Mouse (Mus musculus): ENCODE results near the gene Tmem69. TPM values are rescaled to one million over a fixed set of nuclear protein-coding genes. Genes with fewer than 3 reads are reported as not detected.

Gene Tmem69
- polyA plus RNA-seq, 1 experiment from 2014 or later = 22.2 TPM

DNA sequence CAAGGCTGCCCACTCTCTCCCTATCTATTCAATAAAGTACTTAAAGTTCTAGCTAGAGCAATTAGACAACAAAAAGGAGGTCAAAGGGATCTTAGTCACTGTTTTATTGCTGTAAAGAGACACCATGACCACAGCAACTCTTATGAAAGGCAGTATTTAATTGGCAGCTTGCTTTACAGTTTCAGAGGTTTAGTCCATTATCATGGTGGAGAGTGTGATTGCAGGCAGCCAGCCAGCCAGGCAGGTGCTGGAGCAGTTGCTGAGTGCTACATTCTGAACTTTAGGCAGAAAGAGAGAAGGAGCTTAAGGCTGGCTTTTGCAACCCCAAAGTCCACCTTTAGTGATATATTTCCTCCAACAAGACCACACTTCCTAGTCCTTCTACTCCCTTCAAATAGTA, 19.4 kb downstream of the Tmem69 start:
- no peak overlapping the region for H3K9ac ChIP-seq

DNA sequence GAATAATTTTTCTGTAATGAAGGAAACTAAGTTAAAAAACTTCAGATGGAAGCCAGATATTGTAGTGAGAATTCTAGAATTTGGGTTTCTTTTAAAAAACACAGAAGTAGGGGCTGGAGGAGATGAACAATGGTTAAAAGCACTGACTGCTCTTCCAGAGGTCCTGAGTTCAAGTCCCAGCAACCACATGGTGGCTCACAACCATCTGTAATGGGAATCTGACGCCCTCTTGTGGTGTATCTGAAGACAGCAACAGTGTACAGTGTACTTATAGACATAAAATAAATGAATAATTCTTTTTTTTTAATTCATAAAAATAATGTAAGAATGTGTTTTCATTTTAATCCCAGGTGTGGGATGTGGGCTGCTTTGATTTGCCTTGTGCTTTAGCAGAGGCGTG, 24.6 kb downstream of the Tmem69 start:
- H3K9me3 ChIP-seq = no peaks in the 10 kb centered on the region
- H3K27me3 ChIP-seq = no peaks in the 10 kb centered on the region
- no peak overlapping the region for H3K27ac ChIP-seq
- H3K9ac ChIP-seq = no peak overlapping the region
- no peaks in the 10 kb centered on the region for H3K4me1 ChIP-seq
- 66% methylated on average over 2 of the region's 2 CpGs for WGBS
- H3K36me3 ChIP-seq = peaks cover 16% of the 10 kb centered on the region
- H3K4me3 ChIP-seq = no peak overlapping the region
- no peak for ATAC-seq (ENCODE audit: insufficient number of reproducible peaks, low FRiP score, low TSS enrichment, low read depth)
- H3K4me2 ChIP-seq = no peak overlapping the region

More for the DNA sequence above, 19.4 kb downstream of the Tmem69 start:
- Histone ChIP-seq H3K36me3 (0 out of 2 replicates have a peak, but pooled peaks cover 19% of the 10 kb centered on the region), H3K27me3 (no peaks in the 10 kb centered on the region), H3K4me3 (no peak overlapping the region), H3K9me3 (no peaks in the 10 kb centered on the region), H3K4me1 (no peaks in the 10 kb centered on the region), H3K27ac (no peak overlapping the region), H3K4me2 (no peak overlapping the region)
- ATAC-seq (ENCODE audit: insufficient number of reproducible peaks, low FRiP score, low TSS enrichment, low read depth) = no peak

DNA sequence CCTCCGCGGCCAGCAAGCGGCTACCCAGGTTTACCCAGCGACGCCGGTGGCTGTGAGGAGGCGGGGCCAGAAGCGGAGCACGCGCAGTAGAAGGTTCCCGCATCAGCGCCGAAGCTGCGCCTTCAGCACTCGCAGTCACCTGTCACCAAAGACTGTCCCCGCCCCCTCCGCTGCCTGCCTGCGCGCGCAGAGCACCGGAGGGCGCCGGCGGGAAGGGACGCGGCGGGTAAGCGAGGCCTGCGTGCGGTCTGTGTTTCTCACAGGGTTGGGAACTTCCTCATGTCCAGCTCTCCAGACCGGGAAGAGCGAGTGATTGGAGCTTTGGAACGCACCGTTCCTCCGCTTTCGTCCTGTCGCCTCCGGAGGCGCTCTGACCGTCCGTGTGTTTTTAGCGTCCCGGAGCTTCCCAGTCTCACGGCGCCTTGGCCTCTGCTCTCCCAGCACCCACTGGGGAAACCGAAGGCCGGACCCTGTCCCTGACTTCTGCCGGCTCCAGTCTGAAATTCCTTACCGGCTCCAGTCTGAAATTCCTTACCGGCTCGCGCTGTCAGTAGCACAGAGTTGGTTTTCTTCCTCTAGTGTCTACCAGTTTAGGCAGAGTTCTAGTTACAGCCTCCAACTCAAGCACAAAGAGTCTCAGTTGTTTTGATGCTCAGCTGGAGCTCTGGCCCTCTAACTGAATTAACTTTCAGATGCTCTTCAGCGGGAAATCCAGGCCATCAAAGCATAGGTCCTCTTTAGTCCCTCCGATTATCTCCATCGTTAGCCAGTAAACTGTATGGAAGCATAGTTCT, 48.1 kb downstream of the Tmem69 start, which contains the start of gene Ipp:
Gene Ipp, plus strand, starts transcription at position 125 of the 794 bp plus-strand sequence.
- Histone ChIP-seq H3K27ac (peak within 1 kb of the TSS; percentile 91), H3K4me3 (peak within 1 kb of the TSS; percentile 65), H3K27me3 (no peaks in the 10 kb centered on the region), H3K9me3 (no peaks in the 10 kb centered on the region), H3K4me1 (0 out of 2 replicates have a peak, but pooled peaks cover 3% of the 10 kb centered on the region), H3K36me3 (0 out of 2 replicates have a peak, but pooled peaks cover 3% of the 10 kb centered on the region), H3K9ac (peak within 1 kb of the TSS; percentile 73), H3K4me2 (peak within 1 kb of the TSS; percentile 69)
- ATAC-seq (ENCODE audit: insufficient number of reproducible peaks, low FRiP score, low TSS enrichment, low read depth) = peak; percentile 98
- under 1% methylated on average over 55 of the region's 55 CpGs for WGBS

DNA sequence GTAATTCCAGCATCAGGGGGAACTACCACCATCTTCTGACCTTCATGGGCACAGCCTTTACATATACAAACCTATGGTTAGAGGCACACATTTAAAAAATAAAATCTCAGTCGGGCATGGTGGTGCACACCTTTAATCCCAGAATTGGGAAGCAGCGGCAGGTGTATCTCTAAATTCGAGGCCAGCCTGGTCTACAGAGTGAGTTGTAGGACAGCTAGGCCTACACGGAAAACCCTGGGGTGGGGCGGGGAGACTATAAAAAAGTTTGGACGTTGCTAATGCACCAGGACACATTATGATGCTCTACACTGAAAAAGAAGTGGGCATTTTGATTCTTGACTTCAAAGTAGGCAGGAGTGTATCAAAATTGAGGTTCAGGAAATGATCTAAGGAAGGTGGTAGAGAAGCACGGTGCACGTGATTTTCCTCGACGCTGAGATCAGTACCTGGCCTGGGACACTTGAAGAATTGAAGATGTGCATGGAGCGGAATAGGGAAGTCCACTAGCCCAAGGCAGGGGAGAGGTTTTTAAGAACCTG, 48.8 kb downstream of the Tmem69 start:
- no peaks in the 10 kb centered on the region for H3K27me3 ChIP-seq
- peak overlapping the region; percentile 73 for H3K9ac ChIP-seq
- H3K9me3 ChIP-seq = no peaks in the 10 kb centered on the region
- peak overlapping the region; percentile 91; the same call in 1 of the 2 replicates for H3K27ac ChIP-seq
- 25% methylated on average over 11 of the region's 11 CpGs for WGBS
- 0 out of 2 replicates have a peak, but pooled peaks cover 3% of the 10 kb centered on the region for H3K4me1 ChIP-seq
- 0 out of 2 replicates have a peak, but pooled peaks cover 3% of the 10 kb centered on the region for H3K36me3 ChIP-seq
- peak overlapping the region; percentile 69 for H3K4me2 ChIP-seq
- ATAC-seq (ENCODE audit: insufficient number of reproducible peaks, low FRiP score, low TSS enrichment, low read depth) = no peak; the same call in 1 of the 2 replicates
- H3K4me3 ChIP-seq = peak overlapping the region; percentile 65

Other genes with a start within 250 kb of the Tmem69 start
- 12.1 and 12.3 TPM in 2 replicates for gene Mast2, start 91.8 kb downstream of the Tmem69 start, polyA plus RNA-seq (2015; fragmentation: Nextera tagmentation; extraction: Ambion mirVana)
- gene Ipp, start 48.4 kb downstream of the Tmem69 start, polyA plus RNA-seq (2015; fragmentation: Nextera tagmentation; extraction: Ambion mirVana) = 13.1 and 13.2 TPM in 2 replicates
- gene Gpbp1l1, start 1.7 kb upstream of the Tmem69 start, polyA plus RNA-seq (2015; fragmentation: Nextera tagmentation; extraction: Ambion mirVana) = 26.0 and 30.2 TPM in 2 replicates
- 2.5 and 3.6 TPM in 2 replicates for gene Ccdc17, start 40.7 kb upstream of the Tmem69 start, polyA plus RNA-seq (2015; fragmentation: Nextera tagmentation; extraction: Ambion mirVana)
- 102 and 107 TPM in 2 replicates for gene Nasp, start 72.0 kb upstream of the Tmem69 start, polyA plus RNA-seq (2015; fragmentation: Nextera tagmentation; extraction: Ambion mirVana)
- gene Akr1a1, start 95.7 kb upstream of the Tmem69 start, polyA plus RNA-seq (2015; fragmentation: Nextera tagmentation; extraction: Ambion mirVana) = 780 and 816 TPM in 2 replicates
- 1,116 and 1,127 TPM in 2 replicates for gene Prdx1, start 129.6 kb upstream of the Tmem69 start, polyA plus RNA-seq (2015; fragmentation: Nextera tagmentation; extraction: Ambion mirVana)
- 19.6 and 21.4 TPM in 2 replicates for gene Mmachc, start 152.5 kb upstream of the Tmem69 start, polyA plus RNA-seq (2015; fragmentation: Nextera tagmentation; extraction: Ambion mirVana)
- 18.8 and 20.7 TPM in 2 replicates for gene Ccdc163, start 152.6 kb upstream of the Tmem69 start, polyA plus RNA-seq (2015; fragmentation: Nextera tagmentation; extraction: Ambion mirVana)
- 7.6 and 7.8 TPM in 2 replicates for gene Tesk2, start 165.0 kb upstream of the Tmem69 start, polyA plus RNA-seq (2015; fragmentation: Nextera tagmentation; extraction: Ambion mirVana)

Data from limb, embryonic 15.5 days (tissue).